Mouse (Mus musculus) limb, embryonic 15.5 days (tissue): ENCODE measurements around the gene Mucl3. TPM values are rescaled to one million over a fixed set of nuclear protein-coding genes. Genes with fewer than 3 reads are reported as not detected.

ENCODE experiments used
- ATAC-seq: fragments of 200-750 bp; cut with Nextera tagmentation; 2 replicates; pipeline ENCODE4 v1.8.0; 2017; ENCODE audit warnings: low read depth, moderate TSS enrichment; ENCODE audit not compliant: insufficient number of reproducible peaks, low FRiP score, low TSS enrichment
- H3K27ac ChIP-seq: fragments of 300-500 bp; sonication (generic); 2 replicates; pipeline ENCODE4 v1.5.1; 2015; ENCODE audit warnings: moderate library complexity, mild to moderate bottlenecking, inconsistent platforms
- H3K27me3 ChIP-seq: fragments of 300-500 bp; sonication (generic); 2 replicates; pipeline ENCODE4 v1.6.1; 2015; ENCODE audit warnings: inconsistent platforms
- H3K36me3 ChIP-seq: fragments of 300-500 bp; sonication (generic); 2 replicates; pipeline ENCODE4 v1.6.1; 2015; ENCODE audit warnings: inconsistent platforms
- H3K4me1 ChIP-seq: fragments of 300-500 bp; sonication (generic); 2 replicates; pipeline ENCODE4 v1.6.1; 2015; ENCODE audit warnings: inconsistent platforms
- H3K4me2 ChIP-seq: fragments of 300-500 bp; sonication (generic); 2 replicates; pipeline ENCODE4 v1.6.1; 2015; ENCODE audit warnings: mild to moderate bottlenecking, inconsistent platforms
- H3K4me3 ChIP-seq: fragments of 300-500 bp; sonication (generic); 2 replicates; pipeline ENCODE4 v1.5.1; 2015; ENCODE audit warnings: mild to moderate bottlenecking, inconsistent platforms
- H3K9ac ChIP-seq: fragments of 300-500 bp; sonication (generic); 2 replicates; pipeline ENCODE4 v1.6.1; 2015; ENCODE audit warnings: inconsistent platforms
- H3K9me3 ChIP-seq: fragments of 300-500 bp; sonication (generic); 2 replicates; pipeline ENCODE4 v1.6.1; 2016; ENCODE audit warnings: inconsistent platforms
- WGBS: fragments of 180-500 bp; shearing (Covaris S2); methylation state at CpG from one replicate; pipeline ENCODE4 v1.1.7; 2015; 5-methylcytosine and 5-hydroxymethylcytosine counted together
- polyA plus RNA-seq: library from polyadenylated mRNA; unstranded; fragments of >200 nt; fragmentation: Nextera tagmentation; extraction: Ambion mirVana; gene quantifications from 2 replicates; pipeline ENCODE4 v1.2.1, GENCODE M21; 2015

The Mucl3 gene
- polyA plus RNA-seq, 1 experiment from 2014 or later, result 0.10 TPM

DNA sequence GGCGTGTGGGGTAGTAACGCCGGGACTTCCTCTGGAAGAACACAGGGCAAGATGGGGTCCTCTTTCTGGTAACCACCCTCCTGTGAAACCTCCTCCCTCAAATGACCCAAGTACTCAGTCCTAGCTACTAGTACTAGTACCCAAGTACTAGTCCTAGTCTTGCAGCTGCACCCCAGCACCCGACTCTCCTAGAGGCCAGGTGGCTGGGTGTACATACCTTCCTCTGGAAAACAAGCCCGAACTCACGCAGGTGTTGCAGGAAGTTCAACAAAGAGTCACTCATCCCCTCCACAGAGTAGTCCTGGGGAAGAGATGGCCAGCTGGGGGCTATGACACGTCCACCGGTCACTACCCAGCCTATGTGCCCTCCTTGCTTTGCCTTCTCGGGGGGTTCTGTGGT, 26.2 kb upstream of the Mucl3 start:
- Histone ChIP-seq H3K27ac (no peak overlapping the region), H3K27me3 (no peaks in the 10 kb centered on the region), H3K4me3 (no peak overlapping the region), H3K9me3 (no peaks in the 10 kb centered on the region), H3K36me3 (peaks cover 10% of the 10 kb centered on the region), H3K9ac (no peak overlapping the region), H3K4me1 (peaks cover 30% of the 10 kb centered on the region), H3K4me2 (no peak overlapping the region)
- no peak for ATAC-seq
- 89% methylated on average over 9 of the region's 9 CpGs for WGBS

DNA sequence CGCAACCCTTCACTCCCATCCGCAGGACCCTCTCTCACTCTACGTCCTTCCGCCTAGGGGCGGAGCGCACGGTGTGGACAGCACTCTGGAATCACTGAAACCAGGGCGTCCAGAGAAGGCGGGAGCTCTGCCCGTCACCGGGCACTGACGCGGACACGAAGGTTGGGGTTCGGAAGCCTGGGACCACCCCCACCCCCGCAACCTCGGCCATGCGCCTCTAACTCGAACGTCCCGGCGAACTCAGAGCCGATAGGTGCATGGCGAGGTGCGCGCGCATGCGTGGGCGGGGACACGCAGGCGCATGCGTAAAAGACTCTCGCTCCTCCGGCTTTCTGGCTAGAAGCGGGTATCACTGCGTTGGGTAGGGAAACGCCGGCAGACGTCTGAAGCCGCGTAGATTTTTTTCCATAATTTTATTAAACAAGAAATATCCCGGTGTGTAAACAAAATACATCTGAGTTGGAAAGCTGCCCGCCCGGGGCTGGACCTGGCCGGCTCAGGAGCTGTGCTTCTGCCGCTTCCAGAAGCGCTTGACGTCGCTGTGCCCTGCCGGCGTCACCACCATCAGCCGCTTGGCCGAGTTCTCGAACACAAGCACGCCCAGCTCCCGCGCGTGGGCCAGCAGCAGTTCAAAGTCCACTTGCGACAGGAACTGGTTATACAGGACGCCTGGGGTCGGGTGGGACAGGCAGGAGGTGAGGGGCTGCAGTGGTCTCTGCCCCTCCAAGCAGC, 24.0 kb upstream of the Mucl3 start, which contains the start of gene Vars2:
Vars2 (minus strand) TSS at position 259 of the 732 bp plus-strand sequence.
- H3K9ac ChIP-seq, result peak within 1 kb of the TSS; percentile 85
- H3K9me3 ChIP-seq, result no peaks in the 10 kb centered on the region
- peak within 1 kb of the TSS; percentile 94 for H3K4me2 ChIP-seq
- H3K27me3 ChIP-seq, result no peaks in the 10 kb centered on the region
- peak within 1 kb of the TSS; percentile 84 for H3K27ac ChIP-seq
- peaks cover 30% of the 10 kb centered on the region for H3K36me3 ChIP-seq
- WGBS, result under 1% methylated on average over 61 of the region's 61 CpGs
- peaks cover 21% of the 10 kb centered on the region for H3K4me1 ChIP-seq
- ATAC-seq, result peak; percentile 85
- H3K4me3 ChIP-seq, result peak within 1 kb of the TSS; percentile 77

GRCm38 (mm10) chr17:35666851-35667256, 23.4 kb upstream of the Mucl3 start:
- no peak; the same call in 1 of the 2 replicates for ATAC-seq
- WGBS, result 4% methylated on average over 13 of the region's 13 CpGs
- Histone ChIP-seq H3K27me3 (no peaks in the 10 kb centered on the region), H3K36me3 (peaks cover 32% of the 10 kb centered on the region), H3K4me3 (peak overlapping the region; percentile 77), H3K9me3 (no peaks in the 10 kb centered on the region), H3K4me1 (peaks cover 20% of the 10 kb centered on the region), H3K9ac (peak overlapping the region; percentile 85), H3K27ac (peak overlapping the region; percentile 84), H3K4me2 (peak overlapping the region; percentile 94)

DNA sequence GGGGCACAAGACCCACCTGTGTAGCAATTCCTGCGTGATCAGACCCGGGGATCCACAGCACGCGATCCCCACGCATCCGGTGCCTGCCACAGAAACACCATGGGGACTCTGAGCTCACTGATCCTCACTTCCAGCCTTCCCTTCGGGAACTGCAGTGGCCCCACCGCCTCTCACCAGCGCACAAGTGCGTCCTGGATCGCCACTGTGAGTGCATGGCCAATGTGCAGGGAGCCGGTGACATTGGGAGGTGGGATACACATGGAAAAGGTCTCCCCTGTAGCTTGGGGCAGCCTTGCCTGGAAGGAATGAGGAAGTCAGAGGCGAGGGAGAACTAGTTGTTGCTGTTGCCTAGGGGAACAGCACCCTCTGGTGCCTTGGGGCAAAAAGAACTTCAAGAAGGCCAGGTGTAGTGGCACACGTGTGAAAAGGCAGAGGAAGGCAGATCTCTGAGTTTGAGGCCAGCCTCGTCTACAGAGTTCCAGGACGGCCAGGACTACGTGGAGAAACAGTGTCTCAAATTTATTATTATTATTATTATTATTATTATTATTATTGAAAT, 22.5 kb upstream of the Mucl3 start:
- Histone ChIP-seq H3K4me3 (peak overlapping the region; percentile 77; the same call in 1 of the 2 replicates), H3K27ac (no peak overlapping the region), H3K36me3 (peaks cover 40% of the 10 kb centered on the region), H3K9ac (no peak overlapping the region), H3K9me3 (no peaks in the 10 kb centered on the region), H3K27me3 (no peaks in the 10 kb centered on the region), H3K4me1 (peaks cover 20% of the 10 kb centered on the region), H3K4me2 (no peak overlapping the region)
- whole genome bisulfite sequencing, result 79% methylated on average over 17 of the region's 17 CpGs
- no peak for ATAC-seq

DNA sequence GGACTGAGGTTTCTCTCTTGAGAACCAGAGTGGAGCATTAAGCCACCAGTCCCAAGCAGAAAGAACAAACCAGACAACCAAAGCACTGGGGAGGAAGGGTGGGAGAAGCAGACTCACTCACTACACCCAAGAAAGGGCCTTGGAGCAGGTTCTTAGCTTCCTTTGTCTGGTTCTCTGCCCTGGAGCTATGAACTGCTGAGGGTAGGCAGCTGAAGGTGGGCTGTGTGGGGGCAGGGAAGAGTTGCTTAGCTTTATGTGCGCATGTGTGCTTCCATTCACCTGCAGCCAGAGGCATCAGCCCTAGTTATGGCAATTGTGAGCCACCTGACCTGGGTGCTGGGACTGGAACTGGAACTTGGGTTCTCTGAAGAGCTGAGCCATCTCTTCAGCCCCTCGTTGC, 9.6 kb upstream of the Mucl3 start:
- H3K9me3 ChIP-seq, result no peaks in the 10 kb centered on the region
- no peak overlapping the region for H3K9ac ChIP-seq
- H3K27me3 ChIP-seq, result no peaks in the 10 kb centered on the region
- H3K36me3 ChIP-seq, result peaks cover 35% of the 10 kb centered on the region
- H3K4me2 ChIP-seq, result no peak overlapping the region
- peaks cover 6% of the 10 kb centered on the region; the same call in 1 of the 2 replicates for H3K4me1 ChIP-seq
- ATAC-seq, result no peak
- H3K27ac ChIP-seq, result no peak overlapping the region
- 77% methylated on average over 2 of the region's 2 CpGs for WGBS
- H3K4me3 ChIP-seq, result no peak overlapping the region

GRCm38 (mm10) chr17:35649429-35649828, 5.9 kb upstream of the Mucl3 start:
- ATAC-seq, result no peak

DNA sequence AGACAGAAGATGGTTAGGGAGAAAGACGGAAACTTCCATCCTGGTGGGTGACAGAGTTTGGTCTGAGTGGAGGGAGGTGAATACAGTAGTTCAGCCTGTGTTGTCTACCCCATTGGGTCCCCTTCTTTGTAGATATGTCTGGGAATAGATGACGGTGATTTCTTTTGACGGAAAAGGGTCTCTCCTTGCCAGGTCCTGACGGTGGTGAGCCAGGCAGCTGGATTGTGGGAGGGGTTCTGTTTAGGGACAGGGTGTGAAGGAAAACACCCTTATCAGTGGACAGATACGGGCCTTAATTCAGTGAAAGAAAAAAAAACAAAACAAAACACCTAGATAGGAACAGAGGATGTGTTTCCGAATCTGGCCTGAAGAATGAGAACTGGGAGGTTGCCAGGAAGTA, 4.1 kb downstream of the Mucl3 start:
- H3K4me3 ChIP-seq, result no peak overlapping the region
- H3K27ac ChIP-seq, result peak overlapping the region; percentile 62
- WGBS, result 77% methylated on average over 6 of the region's 6 CpGs
- H3K9ac ChIP-seq, result no peak overlapping the region
- peaks cover 11% of the 10 kb centered on the region; the same call in 1 of the 2 replicates for H3K4me1 ChIP-seq
- no peak for ATAC-seq
- no peaks in the 10 kb centered on the region for H3K9me3 ChIP-seq
- H3K27me3 ChIP-seq, result peaks cover 13% of the 10 kb centered on the region
- H3K4me2 ChIP-seq, result 0 out of 2 replicates have a peak overlapping the region, but pooled peaks have one; percentile 17
- no peaks in the 10 kb centered on the region for H3K36me3 ChIP-seq

More at GRCm38 (mm10) chr17:35649429-35649828, 5.9 kb upstream of the Mucl3 start:
- WGBS, result 57% methylated on average over 2 of the region's 2 CpGs
- H3K4me1 ChIP-seq, result peaks cover 6% of the 10 kb centered on the region; the same call in 1 of the 2 replicates
- no peaks in the 10 kb centered on the region for H3K9me3 ChIP-seq
- H3K27ac ChIP-seq, result no peak overlapping the region
- H3K27me3 ChIP-seq, result no peaks in the 10 kb centered on the region
- no peak overlapping the region for H3K4me2 ChIP-seq
- H3K36me3 ChIP-seq, result no peaks in the 10 kb centered on the region
- no peak overlapping the region for H3K4me3 ChIP-seq
- H3K9ac ChIP-seq, result no peak overlapping the region

DNA sequence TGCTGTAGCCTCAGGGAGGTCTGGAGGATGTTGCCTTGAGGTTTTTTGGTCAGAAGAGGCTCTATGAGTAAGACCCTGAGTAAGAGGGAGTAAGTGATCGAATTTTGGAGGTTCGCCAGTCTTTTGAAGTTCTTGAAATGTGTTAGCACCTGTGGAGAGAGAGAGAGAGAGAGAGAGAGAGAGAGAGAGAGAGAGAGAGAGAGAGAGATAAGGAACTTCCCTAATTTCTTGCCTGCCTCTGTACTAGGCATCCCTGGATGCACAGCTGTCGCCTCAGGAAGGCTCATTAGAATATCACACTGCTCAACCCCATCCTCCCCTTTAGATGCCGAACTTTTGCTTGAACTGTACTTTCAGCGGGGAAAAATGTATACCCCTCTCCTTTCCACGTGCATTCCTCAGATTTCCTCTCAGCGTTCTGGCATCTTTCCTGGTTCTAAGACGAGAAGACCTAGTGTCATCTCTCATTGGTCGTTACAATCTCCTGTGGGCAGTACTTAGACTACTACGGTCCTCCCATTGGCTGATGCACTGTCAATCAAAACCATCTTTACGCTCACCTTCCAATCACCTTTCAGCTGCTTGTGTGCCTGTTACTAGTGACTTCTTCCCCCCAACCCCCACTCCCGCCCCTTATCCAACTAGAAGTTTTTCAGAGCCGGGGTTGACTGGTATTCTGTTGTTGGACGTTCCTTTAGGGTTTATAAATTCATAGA, 4.9 kb downstream of the Mucl3 start:
- no peaks in the 10 kb centered on the region for H3K36me3 ChIP-seq
- H3K9ac ChIP-seq, result no peak overlapping the region
- no peak overlapping the region; the same call in 1 of the 2 replicates for H3K4me3 ChIP-seq
- 21% methylated on average over 14 of the region's 14 CpGs for WGBS
- peak; percentile 88 for ATAC-seq
- no peaks in the 10 kb centered on the region for H3K9me3 ChIP-seq
- H3K27me3 ChIP-seq, result peaks cover 9% of the 10 kb centered on the region
- H3K27ac ChIP-seq, result peak overlapping the region; percentile 62
- H3K4me2 ChIP-seq, result peak overlapping the region; percentile 31; the same call in 1 of the 2 replicates
- H3K4me1 ChIP-seq, result peaks cover 17% of the 10 kb centered on the region

DNA sequence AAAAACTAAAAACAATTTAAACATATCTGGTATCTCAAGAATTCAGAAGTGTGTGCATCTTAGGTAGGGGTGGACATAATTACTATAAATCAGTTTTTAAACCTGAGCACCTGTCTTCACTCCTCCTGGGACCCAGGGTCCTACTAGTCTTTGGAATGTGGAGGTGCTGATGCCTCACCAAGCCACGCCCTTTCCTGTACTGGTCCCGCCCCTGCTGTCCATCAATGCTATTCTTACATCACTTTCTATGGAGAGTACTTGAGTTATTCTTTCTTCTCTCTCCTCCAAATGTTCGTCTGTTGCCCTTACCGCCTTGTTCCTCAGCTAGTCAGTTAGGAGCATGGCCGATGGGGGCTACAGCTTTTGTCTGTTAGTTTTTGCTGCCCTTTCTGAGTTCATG, 7.1 kb downstream of the Mucl3 start:
- WGBS, result 45% methylated on average over 5 of the region's 5 CpGs
- H3K4me2 ChIP-seq, result peak overlapping the region; percentile 68; the same call in 1 of the 2 replicates
- no peak for ATAC-seq

DNA sequence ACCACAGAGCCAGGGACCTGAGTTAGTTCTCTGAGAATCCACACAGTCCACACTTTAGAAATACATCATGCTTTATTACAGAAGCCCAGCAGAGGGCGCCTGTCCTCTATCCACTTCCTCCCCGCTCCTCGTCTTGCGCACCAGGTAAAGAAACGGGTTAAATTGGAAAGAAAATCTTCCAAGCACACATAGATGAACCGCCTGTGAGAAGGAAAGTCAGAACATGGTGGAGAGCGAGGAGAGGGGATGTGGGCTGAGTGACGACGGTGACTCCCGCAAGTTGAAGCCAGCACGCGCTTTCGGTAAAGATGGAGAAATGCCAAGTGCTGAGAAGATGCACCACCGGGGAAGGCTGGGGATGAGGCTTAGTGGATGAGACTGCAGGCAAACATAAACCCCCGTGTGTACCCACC, 7.8 kb downstream of the Mucl3 start:
- Histone ChIP-seq H3K9ac (no peak overlapping the region), H3K27ac (peak overlapping the region; percentile 63), H3K27me3 (no peaks in the 10 kb centered on the region), H3K4me2 (peak overlapping the region; percentile 68), H3K9me3 (no peaks in the 10 kb centered on the region), H3K4me1 (peaks cover 17% of the 10 kb centered on the region), H3K4me3 (peak overlapping the region; percentile 45), H3K36me3 (no peaks in the 10 kb centered on the region)
- ATAC-seq, result no peak
- under 1% methylated on average over 15 of the region's 15 CpGs for WGBS

More for the DNA sequence above, 7.1 kb downstream of the Mucl3 start:
- Histone ChIP-seq H3K9me3 (no peaks in the 10 kb centered on the region), H3K4me3 (0 out of 2 replicates have a peak overlapping the region, but pooled peaks have one; percentile 45), H3K36me3 (no peaks in the 10 kb centered on the region), H3K27me3 (no peaks in the 10 kb centered on the region), H3K27ac (no peak overlapping the region), H3K9ac (no peak overlapping the region), H3K4me1 (peaks cover 17% of the 10 kb centered on the region)

DNA sequence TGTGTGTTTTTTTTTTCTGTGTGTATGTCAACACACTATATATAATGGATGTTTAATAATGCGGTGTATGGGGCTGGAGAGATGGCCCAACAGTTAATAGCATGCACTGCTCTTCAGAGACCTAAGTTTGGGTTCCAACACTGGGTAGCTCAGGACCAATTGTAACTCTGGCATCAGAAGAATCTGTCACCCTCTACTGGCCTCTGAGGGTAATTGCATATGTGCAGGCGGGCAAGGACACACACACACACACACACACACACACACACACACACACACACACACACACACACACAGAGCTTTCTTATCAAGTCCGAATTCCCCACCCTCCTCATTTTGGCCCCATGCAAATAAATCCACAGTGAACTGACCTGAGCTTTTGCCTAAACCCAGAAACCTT, 8.3 kb downstream of the Mucl3 start:
- Histone ChIP-seq H3K27me3 (no peaks in the 10 kb centered on the region), H3K4me2 (no peak overlapping the region; the same call in 1 of the 2 replicates), H3K4me1 (peaks cover 17% of the 10 kb centered on the region), H3K9me3 (no peaks in the 10 kb centered on the region), H3K4me3 (no peak overlapping the region), H3K27ac (no peak overlapping the region), H3K9ac (no peak overlapping the region), H3K36me3 (no peaks in the 10 kb centered on the region)
- WGBS, result 78% methylated on average over 3 of the region's 3 CpGs
- ATAC-seq, result no peak
